13 mouse cellular contexts compared by ENCODE assay signal in the genomic region with DNA sequence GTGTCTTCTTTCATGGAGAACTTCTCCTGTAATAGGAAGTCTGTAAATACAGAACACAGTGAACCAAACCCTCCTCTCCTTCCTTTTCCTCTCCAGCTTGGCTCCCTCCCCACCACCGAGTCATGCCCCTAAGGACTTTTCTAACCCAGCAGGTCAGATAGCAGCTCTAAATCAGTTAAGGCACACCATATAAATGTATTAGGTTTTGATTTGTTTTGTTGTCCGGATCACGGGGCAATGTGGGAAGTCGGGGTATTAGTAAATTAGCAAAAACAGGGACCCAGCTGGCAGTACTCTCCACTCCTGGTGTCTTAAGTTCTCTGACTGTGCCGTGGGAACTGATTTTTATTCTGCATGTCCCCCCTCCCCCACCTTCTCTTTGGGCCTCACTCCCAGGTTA. TPM values are rescaled to one million over a fixed set of nuclear protein-coding genes. Genes with fewer than 3 reads are reported as not detected.
A peak's percentile ranks its signal among the peaks of the same experiment; 100 is the strongest.
DNase-seq lines count a peak whose midpoint lies in the region; ATAC-seq and TF ChIP-seq lines count a peak whose summit lies in the region.
"Had no signal": no experiment of that assay in that cellular context is flagged by ENCODE, and none has a peak within 500 bp of the region (broad histone marks: within the 10 kb centered on the region; RNA-seq: fewer than 3 reads in every experiment).

No protein-coding gene starts in this region.

- H3K27ac ChIP-seq in kidney, postnatal 0 days = peak overlapping the region; percentile 36; the same call in 1 of the 2 replicates
- no peak overlapping the region for H3K27ac ChIP-seq in midbrain, embryonic 16.5 days (ENCODE audit: low read length)
- H3K27ac ChIP-seq: liver, embryonic 12.5 days; stomach, embryonic 15.5 days had no signal

- no peak for TF ChIP-seq CTCF in kidney, postnatal 0 days (IDR thresholded peaks at IDR 0.05; ENCODE audit: low read depth)

- WGBS in kidney, postnatal 0 days = 10% methylated on average over 5 of the region's 5 CpGs
- 60% methylated on average over 5 of the region's 5 CpGs for WGBS in midbrain, embryonic 16.5 days

- no peaks in the 10 kb centered on the region for H3K9me3 ChIP-seq in kidney, postnatal 0 days (replicated peaks; ENCODE audit: low read length)
- H3K9me3 ChIP-seq in midbrain, embryonic 16.5 days (replicated peaks; ENCODE audit: control insufficient read depth, low read length, poor library complexity, severe bottlenecking) = no peaks in the 10 kb centered on the region
- H3K9me3 ChIP-seq: liver, embryonic 12.5 days; stomach, embryonic 15.5 days had no signal

- DNase-seq in adrenal gland, adult 2 months = peak; percentile 24
- no peak for DNase-seq in adrenal gland, postnatal 25 days
- peak; percentile 21 for DNase-seq in kidney, adult 11 months
- DNase-seq in kidney, adult 18-20 months = no peak
- DNase-seq in kidney, postnatal 0 days (ENCODE audit: low spot score) = peak; percentile 80
- no peak for DNase-seq in ovary, postnatal 10 days (ENCODE audit: low spot score)
- no peak for DNase-seq in layer of hippocampus, adult 9-11 months
- DNase-seq: cerebellum, postnatal 14 days; lung, postnatal 36 days; right cerebral cortex, postnatal 14 days had no signal

- no peak overlapping the region for H3K4me3 ChIP-seq in kidney, postnatal 0 days (replicated peaks; ENCODE audit: low read depth, low read length)
- H3K4me3 ChIP-seq in midbrain, embryonic 16.5 days (ENCODE audit: low read depth, low read length) = no peak overlapping the region
- H3K4me3 ChIP-seq: liver, embryonic 12.5 days; stomach, embryonic 15.5 days had no signal

- H3K36me3 ChIP-seq in kidney, postnatal 0 days (ENCODE audit: insufficient read depth, low read length) = no peaks in the 10 kb centered on the region
- H3K36me3 ChIP-seq in midbrain, embryonic 16.5 days (ENCODE audit: control insufficient read depth, insufficient read depth, low read length) = no peaks in the 10 kb centered on the region
- H3K36me3 ChIP-seq: liver, embryonic 12.5 days; stomach, embryonic 15.5 days had no signal

- H3K4me2 ChIP-seq in kidney, postnatal 0 days (ENCODE audit: low read length) = peak overlapping the region; percentile 4; the same call in 1 of the 2 replicates
- H3K4me2 ChIP-seq in midbrain, embryonic 16.5 days (ENCODE audit: low read length) = no peak overlapping the region
- H3K4me2 ChIP-seq: liver, embryonic 12.5 days; stomach, embryonic 15.5 days had no signal

- H3K27me3 ChIP-seq in kidney, postnatal 0 days (ENCODE audit: insufficient read depth, low read length) = no peaks in the 10 kb centered on the region
- no peaks in the 10 kb centered on the region for H3K27me3 ChIP-seq in midbrain, embryonic 16.5 days (ENCODE audit: control insufficient read depth, insufficient read depth, low read depth, low read length)
- H3K27me3 ChIP-seq: liver, embryonic 12.5 days; stomach, embryonic 15.5 days had no signal

- no peak; the same call in 1 of the 2 replicates for ATAC-seq in kidney, postnatal 0 days (replicated peaks; ENCODE audit: low FRiP score, low read depth)
- no peak for ATAC-seq in midbrain, embryonic 16.5 days
- ATAC-seq: liver, embryonic 12.5 days had no signal

- no peak overlapping the region for H3K9ac ChIP-seq in kidney, postnatal 0 days (ENCODE audit: low read depth, low read length)
- no peak overlapping the region for H3K9ac ChIP-seq in midbrain, embryonic 16.5 days (ENCODE audit: low read depth, low read length)
- H3K9ac ChIP-seq: liver, embryonic 12.5 days; stomach, embryonic 15.5 days had no signal

- H3K4me1 ChIP-seq in kidney, postnatal 0 days (replicated peaks; ENCODE audit: insufficient read depth, low read length) = peaks cover 19% of the 10 kb centered on the region
- no peaks in the 10 kb centered on the region; the same call in 1 of the 2 replicates for H3K4me1 ChIP-seq in midbrain, embryonic 16.5 days (ENCODE audit: control insufficient read depth, insufficient read depth, low read length)

RNA-seq across cellular contexts. Expression of a gene that starts 14.4 kb away (rescaled TPM):
- total RNA-seq in adrenal gland, adult 2 months (2021) = 10 to 100 TPM in 1 of 2 experiments, 1 to 10 TPM in 1; 6.5 to 19.4 TPM
- polyA plus RNA-seq in adrenal gland, adult 2 months (2012; rRNA removed) = 2.4 and 3.3 TPM in 2 replicates
- 8.7 and 11.1 TPM in 2 replicates for total RNA-seq in adrenal gland, postnatal 25 days (2021)
- polyA plus RNA-seq in kidney, postnatal 0 days (2015; fragmentation: Nextera tagmentation; extraction: Ambion mirVana) = 70.8 and 75.1 TPM in 2 replicates
- 26.7 and 28.1 TPM in 2 replicates for polyA plus RNA-seq in midbrain, embryonic 16.5 days (2015; fragmentation: Nextera tagmentation; extraction: Ambion mirVana)

Comparison
In these comparisons a context has a peak if more than half of its experiments do, and no peak if none do; other contexts are left out.
1. DNase-seq: peak in adrenal gland, adult 2 months (single experiment), kidney, adult 11 months (single experiment) and kidney, postnatal 0 days (single experiment); none in adrenal gland, postnatal 25 days (single experiment), kidney, adult 18-20 months (single experiment), ovary, postnatal 10 days (single experiment) and layer of hippocampus, adult 9-11 months (single experiment).